Mouse (Mus musculus): Measurements from ENCODE around the gene Ankrd9.
A peak's percentile ranks its signal among the peaks of the same experiment; 100 is the strongest.

Gene Ankrd9

GRCm38 (mm10) chr12:110990500-110990899 lies 11.7 kb upstream of the Ankrd9 start:
- DNase-seq (ENCODE audit: low spot score in 2 of 2) = no peak

DNA sequence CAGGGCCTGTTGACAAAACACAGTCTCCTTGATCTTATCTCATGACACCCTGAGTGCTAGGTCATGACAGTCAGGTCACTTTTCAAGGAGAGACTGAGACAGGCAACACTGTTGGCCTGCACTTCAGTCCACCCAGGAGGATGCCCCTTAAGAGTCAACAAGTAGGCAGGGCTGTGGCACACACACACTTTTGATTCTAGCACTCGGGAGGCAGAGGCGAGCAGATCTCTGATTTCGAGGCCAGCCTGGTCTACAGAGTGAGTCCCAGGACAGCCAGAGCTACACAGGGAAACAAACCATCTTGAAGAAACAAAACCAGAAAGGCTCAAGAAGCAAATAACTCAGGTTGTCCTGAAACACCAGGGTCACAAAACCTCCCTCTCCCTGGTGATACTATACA lies 10.6 kb upstream of the Ankrd9 start:
- DNase-seq (ENCODE audit: low spot score in 2 of 2) = no peak

GRCm38 (mm10) chr12:110986536-110987425 lies 7.9 kb upstream of the Ankrd9 start:
- DNase-seq (ENCODE audit: low spot score in 2 of 2) = no peak

GRCm38 (mm10) chr12:110985141-110985540 lies 6.3 kb upstream of the Ankrd9 start:
- DNase-seq (ENCODE audit: low spot score in 2 of 2) = no peak

GRCm38 (mm10) chr12:110984598-110984997 lies 5.8 kb upstream of the Ankrd9 start:
- no peak for DNase-seq (ENCODE audit: low spot score in 2 of 2)

DNA sequence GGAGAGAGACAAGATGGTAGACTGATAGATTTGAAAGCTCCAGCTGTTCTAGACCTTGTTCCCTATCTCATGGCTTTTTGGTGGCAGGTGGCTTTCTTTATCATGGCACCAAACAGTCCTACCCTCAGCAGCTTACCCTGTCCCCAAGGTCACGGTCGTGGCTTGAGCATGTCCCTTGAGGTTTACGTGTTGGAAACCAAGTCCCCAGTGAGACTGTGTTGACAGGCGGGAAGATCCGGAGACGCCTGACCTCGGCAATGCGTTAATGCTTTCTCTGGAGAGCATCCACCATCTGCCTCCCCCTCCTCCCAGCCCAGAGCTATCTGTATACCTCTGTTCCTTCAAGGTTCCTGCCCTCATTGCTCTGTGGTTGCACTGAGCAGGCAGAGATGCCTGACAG lies 4.9 kb upstream of the Ankrd9 start:
- no peak for DNase-seq (ENCODE audit: low spot score in 2 of 2)

GRCm38 (mm10) chr12:110983083-110983482 lies 4.2 kb upstream of the Ankrd9 start:
- no peak for DNase-seq (ENCODE audit: low spot score in 2 of 2)

- no peak for DNase-seq (ENCODE audit: low spot score in 2 of 2)
These were observed 2.9 kb upstream of the Ankrd9 start for GRCm38 (mm10) chr12:110981736-110982135.

- no peak for DNase-seq (ENCODE audit: low spot score in 2 of 2)
These were observed 968 bp upstream of the Ankrd9 start for GRCm38 (mm10) chr12:110979808-110980207.

GRCm38 (mm10) chr12:110977896-110978606 lies 789 bp downstream of the Ankrd9 start:
- no peak for DNase-seq (ENCODE audit: low spot score in 2 of 2)

DNA sequence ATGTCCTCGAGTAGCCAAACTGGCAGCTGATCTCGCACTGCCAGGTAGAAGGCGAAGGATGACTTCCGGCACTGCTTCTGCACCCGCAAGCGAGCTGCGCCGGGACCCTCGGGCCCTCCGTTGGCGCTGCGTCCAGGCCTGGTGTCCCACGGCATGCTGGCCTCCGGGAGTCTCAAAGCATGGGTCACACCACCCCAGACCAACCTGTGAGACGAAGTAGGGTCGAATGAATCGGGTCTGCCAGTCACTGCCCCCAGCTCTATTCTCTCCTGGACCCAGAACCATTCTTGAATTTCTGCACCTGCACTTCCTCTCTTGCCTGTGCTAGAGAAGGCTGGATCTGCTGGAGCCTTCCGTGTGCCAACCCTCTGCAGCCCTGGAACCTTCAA lies 1.5 kb downstream of the Ankrd9 start:
- no peak for DNase-seq (ENCODE audit: low spot score in 2 of 2)

- no peak for DNase-seq (ENCODE audit: low spot score in 2 of 2)
These were observed 2.1 kb downstream of the Ankrd9 start for GRCm38 (mm10) chr12:110976589-110977344.

GRCm38 (mm10) chr12:110975838-110976468 lies 2.9 kb downstream of the Ankrd9 start:
- no peak for DNase-seq (ENCODE audit: low spot score in 2 of 2)

DNA sequence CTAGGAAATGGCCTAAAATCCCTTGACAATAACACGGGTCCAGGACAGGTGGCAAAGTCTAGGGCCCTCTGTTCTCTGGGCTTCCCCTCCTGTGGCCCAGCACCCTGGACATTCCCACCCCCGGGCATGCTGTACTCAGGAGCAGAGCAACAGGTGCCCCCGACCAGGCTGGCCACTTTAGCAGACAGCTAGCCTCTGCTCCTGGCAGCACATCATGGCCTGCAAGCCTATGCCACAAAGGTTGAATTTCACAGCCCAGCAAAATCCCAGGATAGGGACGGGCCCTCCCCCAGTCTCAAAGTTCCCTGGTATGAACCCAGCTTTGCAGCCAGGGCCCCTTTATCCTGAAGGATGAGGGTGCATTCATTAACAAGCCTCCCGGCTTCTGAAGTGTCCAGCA lies 3.5 kb downstream of the Ankrd9 start:
- no peak for DNase-seq (ENCODE audit: low spot score in 2 of 2)

- no peak for DNase-seq (ENCODE audit: low spot score in 2 of 2)
These were observed 4.1 kb downstream of the Ankrd9 start for GRCm38 (mm10) chr12:110974726-110975125.

DNA sequence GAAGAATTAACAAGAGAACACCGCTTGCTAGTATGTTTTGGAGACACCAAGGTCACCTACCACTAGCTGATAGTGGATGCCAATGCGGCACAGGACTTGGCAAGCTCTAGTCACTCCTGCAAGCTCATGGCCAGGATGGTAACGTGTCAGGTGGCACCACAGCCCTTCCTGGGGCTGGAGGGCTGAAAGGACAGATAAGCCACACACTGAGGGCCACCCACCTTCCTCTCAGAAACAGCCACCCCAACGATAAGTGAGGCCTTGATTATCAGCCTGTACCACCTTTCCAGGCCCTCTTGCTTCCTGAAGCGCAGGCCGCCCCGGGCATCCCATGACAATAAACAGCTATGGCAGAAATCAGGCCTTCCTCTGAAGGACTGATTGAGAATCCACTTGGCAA lies 4.5 kb downstream of the Ankrd9 start:
- peak; percentile 57 to 59 for DNase-seq (ENCODE audit: low spot score in 2 of 2)

DNA sequence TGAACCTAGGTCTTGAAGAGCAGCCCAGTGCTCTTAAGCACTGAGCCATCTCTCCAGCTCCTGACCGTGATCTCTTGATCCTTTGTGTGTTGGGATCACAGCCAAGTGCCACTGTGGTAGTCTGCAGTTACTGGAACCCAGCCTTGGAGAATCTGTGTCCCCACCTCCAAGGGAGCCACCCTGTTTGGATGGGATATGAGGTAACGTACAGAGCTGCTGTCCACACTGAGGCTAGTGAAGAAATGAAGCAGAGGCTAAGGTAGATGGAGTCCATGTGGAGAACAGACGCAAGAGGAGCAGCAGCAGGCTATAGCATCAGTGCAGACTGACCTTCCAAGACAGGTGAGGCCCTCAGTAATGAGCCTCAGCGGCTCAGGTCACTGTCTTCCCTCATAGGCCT lies 5.0 kb downstream of the Ankrd9 start:
- no peak for DNase-seq (ENCODE audit: low spot score in 2 of 2)

- DNase-seq (ENCODE audit: low spot score in 2 of 2) = no peak
These were observed 6.9 kb downstream of the Ankrd9 start for GRCm38 (mm10) chr12:110971972-110972371.

- DNase-seq (ENCODE audit: low spot score in 2 of 2) = no peak
These were observed 8.4 kb downstream of the Ankrd9 start for GRCm38 (mm10) chr12:110970408-110970807.

- no peak for DNase-seq (ENCODE audit: low spot score in 2 of 2)
These were observed 11.7 kb downstream of the Ankrd9 start for GRCm38 (mm10) chr12:110967146-110967545.

GRCm38 (mm10) chr12:110966079-110966478 lies 12.8 kb downstream of the Ankrd9 start:
- no peak for DNase-seq (ENCODE audit: low spot score in 2 of 2)

GRCm38 (mm10) chr12:110965500-110965899 lies 13.3 kb downstream of the Ankrd9 start:
- no peak for DNase-seq (ENCODE audit: low spot score in 2 of 2)

Data from spleen, postnatal 14 days (tissue).